20 mouse cellular contexts compared by ENCODE assay signal in the genomic region with DNA sequence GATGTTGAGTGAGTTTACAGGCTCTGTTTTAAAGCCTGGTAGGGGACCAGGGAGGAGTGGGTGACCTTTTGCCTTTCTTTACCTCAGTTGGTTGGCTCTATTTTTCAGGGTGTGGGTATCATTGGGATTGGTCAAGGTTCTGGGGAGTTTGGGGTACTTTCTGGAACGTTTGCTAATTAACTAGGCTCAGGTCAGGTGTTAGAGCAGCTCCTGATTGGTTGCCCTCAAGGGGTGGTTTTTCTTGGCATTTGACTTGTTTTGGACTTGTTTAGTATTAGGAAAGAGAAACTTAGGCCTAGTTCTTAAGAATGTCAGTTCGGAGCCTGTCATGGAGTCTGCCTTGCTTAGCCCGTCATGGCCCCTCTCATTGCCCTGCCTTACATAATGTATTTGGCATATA. TPM values are rescaled to one million over a fixed set of nuclear protein-coding genes. Genes with fewer than 3 reads are reported as not detected.
DNase-seq lines count a peak whose midpoint lies in the region; ATAC-seq and TF ChIP-seq lines count a peak whose summit lies in the region.
"Had no signal": no experiment of that assay in that cellular context is flagged by ENCODE, and none has a peak within 500 bp of the region (broad histone marks: within the 10 kb centered on the region; RNA-seq: fewer than 3 reads in every experiment).

No protein-coding gene starts in this region.

- peaks cover 2% of the 10 kb centered on the region; the same call in 1 of the 2 replicates for H3K9me3 ChIP-seq in kidney, embryonic 16.5 days (ENCODE audit: low read length)
- no peaks in the 10 kb centered on the region for H3K9me3 ChIP-seq in E14TG2a.4 (ENCODE audit: low read length)
- H3K9me3 ChIP-seq: embryonic facial prominence, embryonic 12.5 days; heart, embryonic 12.5 days had no signal

- no peak overlapping the region for H3K27ac ChIP-seq in kidney, embryonic 16.5 days (ENCODE audit: low read length)
- H3K27ac ChIP-seq: embryonic facial prominence, embryonic 12.5 days; forebrain, embryonic 12.5 days; heart, adult 2 months; hindbrain, embryonic 10.5 days; hindbrain, embryonic 14.5 days had no signal

- no peak overlapping the region for H3K9ac ChIP-seq in kidney, embryonic 16.5 days (replicated peaks; ENCODE audit: low read length)
- H3K9ac ChIP-seq: embryonic facial prominence, embryonic 12.5 days; forebrain, embryonic 12.5 days; heart, embryonic 12.5 days; hindbrain, embryonic 14.5 days had no signal

- H3K36me3 ChIP-seq in kidney, embryonic 16.5 days (ENCODE audit: insufficient read depth, low read length), result peaks cover 30% of the 10 kb centered on the region
- peaks cover 86% of the 10 kb centered on the region for H3K36me3 ChIP-seq in E14TG2a.4 (ENCODE audit: insufficient read depth, low read length)

- WGBS in kidney, embryonic 16.5 days, result 84% methylated on average over 3 of the region's 3 CpGs

- no peak for TF ChIP-seq CTCF in E14TG2a.4 (conservative IDR thresholded peaks at IDR 0.05; ENCODE audit: low read length)

- H3K4me1 ChIP-seq in kidney, embryonic 16.5 days (ENCODE audit: insufficient read depth, low read length), result no peaks in the 10 kb centered on the region
- peaks cover 51% of the 10 kb centered on the region for H3K4me1 ChIP-seq in E14TG2a.4 (replicated peaks; ENCODE audit: low read depth, low read length)
- H3K4me1 ChIP-seq: embryonic facial prominence, embryonic 12.5 days; forebrain, embryonic 12.5 days; heart, embryonic 12.5 days; hindbrain, embryonic 10.5 days had no signal

- peak; percentile 60 for DNase-seq in heart, adult 11 months
- no peak for DNase-seq in heart, adult 9 months (ENCODE audit: low spot score in 2 of 2)
- DNase-seq in kidney, adult 9 months, result peak; percentile 85
- DNase-seq in R1 (ENCODE audit: low read depth, low spot score), result peak; percentile 65
- no peak for DNase-seq in testis, postnatal 10 days (ENCODE audit: low spot score)
- no peak for DNase-seq in left cerebral cortex, postnatal 25 days (ENCODE audit: low spot score in 2 of 2)
- DNase-seq: adrenal gland, postnatal 10 days; cerebellum, adult 11 months; cerebellum, adult 8-10 months; cerebellum, postnatal 14 days; gastrocnemius, postnatal 10 days; heart, adult 2 months had no signal

- H3K4me3 ChIP-seq in kidney, embryonic 16.5 days (ENCODE audit: low read length), result no peak overlapping the region
- H3K4me3 ChIP-seq in E14TG2a.4 (replicated peaks; ENCODE audit: low read length), result 0 out of 2 replicates have a peak overlapping the region, but pooled peaks have one; percentile 17
- H3K4me3 ChIP-seq: embryonic facial prominence, embryonic 12.5 days; forebrain, embryonic 12.5 days; heart, adult 2 months; heart, embryonic 12.5 days; hindbrain, embryonic 10.5 days had no signal

- no peak for ATAC-seq in kidney, embryonic 16.5 days (ENCODE audit: low FRiP score, low TSS enrichment)
- ATAC-seq: forebrain, embryonic 16.5 days had no signal

- intact Hi-C loops in left cerebral cortex, postnatal 25 days (cut with DNase I), result no loop called here

- H3K27me3 ChIP-seq in kidney, embryonic 16.5 days (ENCODE audit: insufficient read depth, low read length), result no peaks in the 10 kb centered on the region
- no peaks in the 10 kb centered on the region for H3K27me3 ChIP-seq in E14TG2a.4 (ENCODE audit: insufficient read depth, low read length)
- H3K27me3 ChIP-seq: embryonic facial prominence, embryonic 12.5 days; forebrain, embryonic 12.5 days; heart, embryonic 12.5 days had no signal

- no peak overlapping the region for H3K4me2 ChIP-seq in kidney, embryonic 16.5 days (replicated peaks; ENCODE audit: low read depth, low read length)
- H3K4me2 ChIP-seq: embryonic facial prominence, embryonic 12.5 days; forebrain, embryonic 12.5 days; heart, embryonic 12.5 days; hindbrain, embryonic 14.5 days had no signal

RNA-seq across cellular contexts. Expression of gene Fam208a, which starts 8.2 kb away (rescaled TPM):
- polyA plus RNA-seq in kidney, embryonic 16.5 days (2015; fragmentation: Nextera tagmentation; extraction: Ambion mirVana), result 8.0 and 12.0 TPM in 2 replicates
- 10 to 100 TPM; 31.2 to 31.6 TPM for total RNA-seq in left cerebral cortex, postnatal 25 days (2021)

Comparison
In these comparisons a context has a peak if more than half of its experiments do, and no peak if none do; other contexts are left out.
1. DNase-seq: peak in heart, adult 11 months (single experiment), kidney, adult 9 months (single experiment) and R1 (single experiment); none in heart, adult 9 months (0 of 2), testis, postnatal 10 days (single experiment) and left cerebral cortex, postnatal 25 days (0 of 2).